Mouse (Mus musculus) G1E (cell line): ENCODE data around the gene Prdm16.

Experiments used
- CTCF ChIP-seq: IDR thresholded peaks from 2 replicates; pipeline ENCODE4 v1.5.1; 2012; ENCODE audit warnings: low read depth, low read length, inconsistent platforms, mixed read lengths
- GATA1 ChIP-seq: IDR thresholded peaks from 2 replicates; pipeline ENCODE4 v1.6.1; 2012; ENCODE audit warnings: borderline replicate concordance, low read length, inconsistent platforms, mixed read lengths
- GATA2 ChIP-seq: IDR thresholded peaks from 2 replicates; pipeline ENCODE4 v1.6.1; 2012; ENCODE audit warnings: low read depth, low read length, inconsistent platforms, borderline replicate concordance
- POLR2AphosphoS5 ChIP-seq: IDR thresholded peaks from 2 replicates; pipeline ENCODE4 v1.6.1; 2012; ENCODE audit warnings: low read depth, low read length, inconsistent platforms; ENCODE audit not compliant: insufficient replicate concordance

- no peak for TF ChIP-seq CTCF
- no peak for TF ChIP-seq GATA2
- TF ChIP-seq POLR2AphosphoS5, result no peak
- no peak for TF ChIP-seq GATA1
Observed at GRCm38 (mm10) chr4:154660025-154660424, 23.4 kb upstream of the Prdm16 start.
